Mouse (Mus musculus) lung, postnatal 0 days (tissue): ENCODE results near the gene Dnajc5. TPM values are rescaled to one million over a fixed set of nuclear protein-coding genes. Genes with fewer than 3 reads are reported as not detected.

ENCODE experiments used
- ATAC-seq: fragments of 200-750 bp; cut with Nextera tagmentation; 2 replicates; pipeline ENCODE4 v1.8.0; 2017; ENCODE audit warnings: moderate library complexity
- DNase-seq: peaks from one replicate; pipeline ENCODE4 v3.0.0-alpha.2; 2016; ENCODE audit warnings: low spot score
- H3K27ac ChIP-seq: fragments of 300-500 bp; sonication (generic); 2 replicates; pipeline ENCODE4 v1.5.1; 2014; ENCODE audit warnings: antibody characterized with exemption, mild to moderate bottlenecking, low read length, mixed read lengths
- H3K27me3 ChIP-seq: fragments of 300-500 bp; sonication (generic); replicated peaks from 2 replicates; pipeline ENCODE4 v1.6.1; 2014; ENCODE audit warnings: low read length, mixed read lengths; ENCODE audit not compliant: insufficient read depth
- H3K36me3 ChIP-seq: fragments of 300-500 bp; sonication (generic); 2 replicates; pipeline ENCODE4 v1.6.1; 2014; ENCODE audit warnings: low read length, mixed read lengths; ENCODE audit not compliant: insufficient read depth
- H3K4me1 ChIP-seq: fragments of 300-500 bp; sonication (generic); 2 replicates; pipeline ENCODE4 v1.6.1; 2014; ENCODE audit warnings: antibody characterized with exemption, low read depth, low read length, mixed read lengths; ENCODE audit not compliant: insufficient read depth
- H3K4me2 ChIP-seq: fragments of 300-500 bp; sonication (generic); replicated peaks from 2 replicates; pipeline ENCODE4 v1.6.1; 2014; ENCODE audit warnings: low read depth, mild to moderate bottlenecking, low read length, moderate library complexity, mixed read lengths
- H3K4me3 ChIP-seq: fragments of 300-500 bp; sonication (generic); 2 replicates; pipeline ENCODE4 v1.5.1; 2014; ENCODE audit warnings: low read depth, low read length
- H3K9ac ChIP-seq: fragments of 300-500 bp; sonication (generic); replicated peaks from 2 replicates; pipeline ENCODE4 v1.6.1; 2014; ENCODE audit warnings: low read depth, mild to moderate bottlenecking
- H3K9me3 ChIP-seq: fragments of 300-500 bp; sonication (generic); 2 replicates; pipeline ENCODE4 v1.6.1; 2016; ENCODE audit warnings: low read length, mixed read lengths
- CTCF ChIP-seq: IDR thresholded peaks from 2 replicates; pipeline ENCODE4 v1.5.1; 2016; ENCODE audit warnings: antibody characterized with exemption, mild to moderate bottlenecking
- EP300 ChIP-seq: IDR thresholded peaks from 2 replicates; pipeline ENCODE4 v1.6.1; 2016; ENCODE audit warnings: antibody characterized with exemption, mild to moderate bottlenecking, control low read depth
- WGBS: fragments of 180-500 bp; shearing (Covaris S2); extraction: QIAGEN DNeasy Blood & Tissue Kit; methylation state at CpG from one replicate; pipeline ENCODE4 v1.1.7; 2014; 5-methylcytosine and 5-hydroxymethylcytosine counted together
- polyA plus RNA-seq: library from polyadenylated mRNA; unstranded; fragments of >200 nt; fragmentation: Nextera tagmentation; extraction: Ambion mirVana; gene quantifications from 2 replicates; pipeline ENCODE4 v1.2.1, GENCODE M21; 2015

Gene Dnajc5
- polyA plus RNA-seq, 1 experiment from 2014 or later: 57.2 TPM

DNA sequence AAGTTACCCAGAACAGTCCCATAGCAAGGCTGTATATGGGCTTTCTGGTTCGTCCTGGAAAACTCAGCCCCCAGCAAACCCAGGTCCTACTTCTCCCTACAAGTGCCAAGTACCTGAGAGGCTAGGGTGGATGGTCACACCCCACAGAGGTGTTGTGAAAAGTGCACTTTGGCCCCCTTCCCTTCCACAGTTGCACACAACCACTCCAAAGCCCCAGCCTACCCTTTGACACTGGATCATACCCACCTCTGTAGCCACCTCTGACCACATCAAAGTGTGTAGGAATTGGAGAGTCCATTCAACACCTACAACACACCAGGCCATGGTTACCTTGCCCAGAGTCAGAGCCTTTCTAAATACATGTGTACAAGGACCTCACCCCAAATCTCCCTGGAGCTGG lies 62.7 kb downstream of the Dnajc5 start:
- no peak for ATAC-seq

DNA sequence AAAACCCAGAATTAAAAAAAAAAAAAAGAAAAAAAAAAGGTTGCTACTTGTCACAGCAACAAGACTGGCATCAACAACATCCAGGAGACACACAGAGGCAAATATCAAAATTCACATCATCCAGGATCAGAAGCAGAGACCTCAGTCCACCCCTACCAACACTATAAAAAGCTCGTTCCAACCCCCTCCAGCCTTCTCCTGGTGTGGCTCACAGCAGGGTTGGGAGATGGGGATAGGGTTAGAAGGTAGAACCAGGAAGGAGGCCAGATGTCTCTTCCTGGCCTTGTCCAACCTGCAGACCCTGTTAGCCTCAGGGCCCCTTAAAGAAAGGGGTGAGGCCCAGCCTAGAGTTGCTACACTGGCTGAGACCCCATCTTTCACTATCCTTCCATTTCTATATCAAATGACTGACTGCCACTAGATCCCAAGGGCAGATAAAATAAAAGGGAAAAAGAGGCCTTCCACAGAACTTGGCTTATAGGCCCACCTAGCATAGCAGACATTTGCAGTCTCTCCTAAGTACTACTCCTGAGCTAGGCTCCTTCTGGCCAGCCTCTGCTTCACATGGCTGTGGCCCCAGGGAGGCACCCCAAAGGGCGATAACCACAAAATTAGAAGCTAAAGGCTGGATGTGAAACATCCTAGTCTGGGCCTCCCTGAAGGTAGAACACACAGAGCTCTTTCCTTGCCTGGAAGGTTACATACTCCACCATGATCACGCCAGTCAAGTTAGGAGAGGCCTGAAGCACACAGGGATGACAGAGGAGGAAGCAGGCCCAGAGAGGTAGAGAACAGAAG lies 63.4 kb downstream of the Dnajc5 start:
- no peak overlapping the region for H3K4me2 ChIP-seq
- no peak overlapping the region for H3K4me3 ChIP-seq
- TF ChIP-seq CTCF (no peak), EP300 (no peak)
- ATAC-seq (no peak), DNase-seq (no peak)
- 0 out of 2 replicates have a peak, but pooled peaks cover 16% of the 10 kb centered on the region for H3K36me3 ChIP-seq
- H3K4me1 ChIP-seq: peaks cover 9% of the 10 kb centered on the region
- H3K9me3 ChIP-seq: no peaks in the 10 kb centered on the region
- WGBS: 86% methylated on average over 3 of the region's 3 CpGs
- no peak overlapping the region for H3K9ac ChIP-seq
- no peaks in the 10 kb centered on the region for H3K27me3 ChIP-seq
- H3K27ac ChIP-seq: no peak overlapping the region

More for the DNA sequence above, 62.7 kb downstream of the Dnajc5 start:
- Histone ChIP-seq H3K4me3 (no peak overlapping the region), H3K4me1 (peaks cover 9% of the 10 kb centered on the region), H3K36me3 (0 out of 2 replicates have a peak, but pooled peaks cover 9% of the 10 kb centered on the region), H3K9ac (no peak overlapping the region), H3K4me2 (no peak overlapping the region), H3K27ac (no peak overlapping the region), H3K27me3 (no peaks in the 10 kb centered on the region), H3K9me3 (no peaks in the 10 kb centered on the region)
- TF ChIP-seq CTCF: no peak
- TF ChIP-seq EP300: no peak
- 88% methylated on average over 1 of the region's 1 CpGs for WGBS
- DNase-seq: no peak

DNA sequence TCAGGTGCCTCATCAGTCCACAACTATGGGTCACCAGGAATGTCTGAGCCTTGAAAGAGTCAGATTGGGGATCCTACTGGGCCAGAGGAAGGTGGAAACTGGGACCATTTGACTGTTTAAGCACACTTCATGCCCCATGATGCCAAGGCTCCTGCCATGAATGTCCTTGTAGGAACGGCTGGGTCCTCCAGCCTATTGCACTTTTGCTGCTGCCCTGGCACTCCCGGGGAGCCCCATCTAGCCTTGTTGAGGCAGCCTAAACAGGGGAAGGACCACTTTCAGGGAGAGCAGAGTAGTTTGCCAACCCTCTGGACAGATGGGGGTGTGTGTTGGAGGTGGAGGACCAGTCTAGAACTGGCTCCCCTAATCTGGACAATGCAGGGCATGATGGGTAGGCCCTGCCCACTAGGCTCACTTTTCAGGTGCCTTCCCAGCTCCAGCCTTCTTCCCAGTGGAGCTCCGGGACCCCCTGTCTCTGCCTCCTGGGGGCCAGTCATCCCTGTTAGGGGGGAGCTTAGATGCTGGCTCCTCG lies 64.2 kb downstream of the Dnajc5 start, which contains the start of gene Uckl1:
Gene Uckl1 (minus strand): TSS at position 482 of the 532 bp plus-strand sequence.
- H3K36me3 ChIP-seq: 0 out of 2 replicates have a peak, but pooled peaks cover 17% of the 10 kb centered on the region
- H3K9ac ChIP-seq: no peak within 1 kb of the TSS
- H3K4me2 ChIP-seq: no peak within 1 kb of the TSS
- no peak for DNase-seq
- H3K27me3 ChIP-seq: no peaks in the 10 kb centered on the region
- 88% methylated on average over 4 of the region's 4 CpGs for WGBS
- ATAC-seq: no peak
- TF ChIP-seq CTCF: no peak
- TF ChIP-seq EP300: no peak
- peaks cover 9% of the 10 kb centered on the region for H3K4me1 ChIP-seq
- no peaks in the 10 kb centered on the region for H3K9me3 ChIP-seq
- H3K27ac ChIP-seq: no peak within 1 kb of the TSS
- H3K4me3 ChIP-seq: no peak within 1 kb of the TSS

DNA sequence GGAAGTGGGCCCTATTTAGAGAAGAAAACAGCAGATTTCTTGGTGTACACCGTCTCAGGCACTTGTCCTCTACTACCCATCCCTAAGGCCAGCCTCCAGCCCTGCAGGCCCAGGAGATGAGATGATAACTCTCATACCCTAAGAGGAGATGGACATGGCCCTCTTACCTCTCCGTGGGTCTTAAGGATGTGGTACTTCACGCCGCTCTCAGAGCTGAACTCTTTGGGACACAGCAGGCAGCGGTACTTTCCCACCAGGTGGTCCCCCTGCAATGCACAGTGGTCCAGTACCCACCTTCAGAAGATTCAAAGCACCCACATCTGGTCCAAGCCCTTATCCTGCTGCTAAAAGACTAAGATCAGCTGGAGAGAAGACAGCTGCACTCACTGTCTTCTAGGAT lies 65.2 kb downstream of the Dnajc5 start:
- H3K4me2 ChIP-seq: no peak overlapping the region
- H3K27me3 ChIP-seq: no peaks in the 10 kb centered on the region
- ATAC-seq (no peak), DNase-seq (no peak)
- no peak for TF ChIP-seq EP300
- no peak for TF ChIP-seq CTCF
- H3K4me3 ChIP-seq: no peak overlapping the region
- H3K4me1 ChIP-seq: peaks cover 4% of the 10 kb centered on the region
- H3K36me3 ChIP-seq: 0 out of 2 replicates have a peak, but pooled peaks cover 17% of the 10 kb centered on the region
- H3K27ac ChIP-seq: no peak overlapping the region
- no peaks in the 10 kb centered on the region for H3K9me3 ChIP-seq
- H3K9ac ChIP-seq: no peak overlapping the region
- 90% methylated on average over 5 of the region's 5 CpGs for WGBS

DNA sequence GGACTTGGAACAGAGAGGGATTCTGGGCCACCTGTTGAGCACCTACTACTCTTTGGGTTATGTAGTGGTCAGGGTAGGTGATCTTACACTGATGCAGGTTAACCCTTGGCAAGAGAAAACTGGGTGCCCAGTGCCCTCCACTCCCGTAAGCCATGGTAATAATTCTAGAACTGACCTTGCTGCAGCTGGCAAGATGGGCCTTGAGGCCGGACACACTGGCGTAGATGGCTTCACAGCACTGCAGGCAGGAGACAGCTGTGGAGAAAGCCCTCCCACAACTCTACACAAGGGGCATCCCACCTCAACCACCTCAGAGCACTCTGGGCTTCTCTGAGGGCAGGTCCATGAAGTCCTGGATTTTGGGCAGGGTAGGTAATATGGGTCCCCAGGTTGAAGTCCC lies 65.8 kb downstream of the Dnajc5 start:
- H3K4me2 ChIP-seq: no peak overlapping the region
- H3K27ac ChIP-seq: no peak overlapping the region
- H3K4me1 ChIP-seq: peaks cover under 1% of the 10 kb centered on the region
- no peak overlapping the region for H3K4me3 ChIP-seq
- ATAC-seq (no peak), DNase-seq (no peak)
- H3K36me3 ChIP-seq: 0 out of 2 replicates have a peak, but pooled peaks cover 17% of the 10 kb centered on the region
- no peaks in the 10 kb centered on the region for H3K27me3 ChIP-seq
- no peak overlapping the region for H3K9ac ChIP-seq
- WGBS: 95% methylated on average over 3 of the region's 3 CpGs
- TF ChIP-seq CTCF (no peak), EP300 (no peak)
- H3K9me3 ChIP-seq: no peaks in the 10 kb centered on the region

DNA sequence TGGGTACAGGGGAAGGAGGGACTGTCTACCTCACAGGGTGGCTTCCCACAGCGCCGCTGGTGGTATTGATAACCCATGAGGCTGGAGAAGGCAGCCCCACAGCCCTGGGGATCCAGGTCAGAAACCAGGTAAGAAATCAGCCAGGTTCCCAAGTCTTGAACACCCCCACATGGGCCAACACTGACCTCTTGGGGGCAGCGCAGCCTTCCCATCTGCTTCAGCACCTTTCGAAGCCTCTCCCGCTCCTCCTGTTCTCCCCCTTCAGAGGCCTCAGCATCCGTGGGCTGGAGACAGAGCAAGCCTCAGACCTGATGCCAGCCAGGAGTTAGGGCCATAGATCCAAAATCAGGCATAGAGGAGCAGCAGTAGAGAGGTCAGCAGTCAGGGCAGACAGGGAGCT lies 67.5 kb downstream of the Dnajc5 start:
- Histone ChIP-seq H3K4me2 (no peak overlapping the region), H3K27ac (no peak overlapping the region), H3K4me1 (peaks cover 10% of the 10 kb centered on the region; the same call in 1 of the 2 replicates), H3K4me3 (no peak overlapping the region), H3K9me3 (no peaks in the 10 kb centered on the region), H3K27me3 (no peaks in the 10 kb centered on the region), H3K36me3 (0 out of 2 replicates have a peak, but pooled peaks cover 17% of the 10 kb centered on the region), H3K9ac (no peak overlapping the region)
- DNase-seq (no peak), ATAC-seq (no peak)
- TF ChIP-seq CTCF (peak; percentile 30), EP300 (no peak)
- 88% methylated on average over 6 of the region's 6 CpGs for WGBS
